Mouse (Mus musculus) cerebellum, postnatal 4 days (tissue): ENCODE measurements at regions not wholly inside any gene's neighbourhood (a gene's known extent, or its start where the extent isn't known, plus 50 kb on each side); places are given as distances from the start of the nearest gene placed in this dataset.

ENCODE experiments used
- DNase-seq, 2 experiments: peaks; one replicate each; pipeline ENCODE4 v3.0.0; 2022; ENCODE audit warnings: low spot score in 2 of 2, mixed read lengths in 1 of 2

- no peak for DNase-seq
These were observed 197.8 kb downstream of the Hs3st1 start for GRCm38 (mm10) chr5:39557376-39558001.

DNA sequence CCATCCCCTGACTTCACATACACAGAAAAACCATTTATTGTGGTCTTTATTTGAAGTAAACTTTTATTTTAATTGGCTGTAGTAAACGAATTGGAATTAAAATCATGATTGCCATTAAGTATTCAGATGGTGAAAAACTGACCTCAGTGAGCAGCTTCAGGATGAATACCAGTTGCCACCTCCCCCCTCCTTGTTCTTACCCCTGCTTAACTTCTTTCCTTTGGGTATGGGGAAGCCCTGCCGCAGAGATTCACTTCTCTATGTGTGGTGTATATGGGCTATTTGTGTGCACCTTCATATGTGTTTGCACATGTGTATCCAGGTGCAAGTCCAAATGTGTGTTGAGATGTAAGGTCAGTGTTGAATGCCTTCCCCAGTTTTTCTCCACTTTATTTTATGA is 218.2 kb downstream of the Hs3st1 start:
- no peak for DNase-seq

DNA sequence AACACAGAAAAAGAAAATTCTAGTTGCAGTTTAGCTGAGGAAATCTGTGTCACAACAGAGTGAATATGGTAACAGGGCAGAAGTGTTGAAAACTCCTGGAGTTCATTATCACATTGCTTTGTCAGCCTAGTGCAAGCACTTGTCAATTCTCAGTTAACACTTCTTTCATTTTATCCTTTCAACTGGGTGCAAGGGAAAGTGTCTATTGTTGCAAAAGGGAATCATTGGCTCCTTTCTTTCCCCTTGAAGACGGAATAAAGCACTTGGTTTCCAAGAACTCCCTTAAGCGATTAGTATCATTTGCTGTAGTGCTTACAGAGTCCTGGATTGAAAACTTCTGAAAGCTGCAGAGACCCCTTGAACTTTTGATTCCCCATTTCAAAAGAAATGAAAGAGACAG is 218.9 kb downstream of the Hs3st1 start:
- DNase-seq, result no peak

DNA sequence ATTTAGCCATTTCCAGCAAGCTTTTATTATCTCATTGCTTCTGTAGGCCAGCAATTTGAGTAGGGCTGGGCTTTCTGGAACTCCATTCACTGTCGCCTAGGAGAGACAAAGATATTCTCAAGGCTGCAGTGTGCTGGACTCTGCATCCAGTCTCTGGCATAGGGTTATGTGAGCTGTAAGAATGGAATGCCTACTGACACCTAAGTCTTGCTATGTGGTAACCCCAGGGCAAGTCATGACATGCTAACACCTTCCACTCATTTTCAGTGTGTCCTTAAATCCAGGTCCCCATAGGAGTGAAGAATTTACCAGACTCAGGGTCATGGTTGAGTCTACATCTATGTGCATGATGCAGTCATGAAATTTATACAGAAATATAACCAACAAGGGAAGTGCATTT is 245.0 kb downstream of the Hs3st1 start:
- no peak for DNase-seq

- no peak for DNase-seq
These were observed 272.5 kb downstream of the Hs3st1 start for GRCm38 (mm10) chr5:39482756-39483155.

GRCm38 (mm10) chr5:39458116-39458525 is 297.2 kb downstream of the Hs3st1 start:
- DNase-seq, result no peak

DNA sequence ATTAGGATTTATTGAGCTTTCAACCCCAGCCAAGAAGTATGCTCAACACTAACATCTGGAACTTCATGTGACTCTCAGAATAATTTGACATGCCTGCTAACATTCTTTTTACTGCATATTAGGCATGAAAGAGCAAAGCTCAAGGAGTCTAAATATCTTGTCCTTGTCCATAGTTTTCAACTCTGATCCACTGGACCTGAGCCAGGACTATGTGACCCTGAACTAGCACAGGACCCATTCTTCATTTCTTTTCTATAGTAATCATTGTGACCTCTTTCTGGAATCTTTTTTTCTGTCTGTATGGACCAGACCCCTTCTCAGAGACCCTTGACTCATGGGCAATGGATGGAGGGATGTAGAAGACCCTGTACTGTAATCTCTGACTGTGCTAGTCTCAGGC is 301.6 kb downstream of the Hs3st1 start:
- no peak for DNase-seq

DNA sequence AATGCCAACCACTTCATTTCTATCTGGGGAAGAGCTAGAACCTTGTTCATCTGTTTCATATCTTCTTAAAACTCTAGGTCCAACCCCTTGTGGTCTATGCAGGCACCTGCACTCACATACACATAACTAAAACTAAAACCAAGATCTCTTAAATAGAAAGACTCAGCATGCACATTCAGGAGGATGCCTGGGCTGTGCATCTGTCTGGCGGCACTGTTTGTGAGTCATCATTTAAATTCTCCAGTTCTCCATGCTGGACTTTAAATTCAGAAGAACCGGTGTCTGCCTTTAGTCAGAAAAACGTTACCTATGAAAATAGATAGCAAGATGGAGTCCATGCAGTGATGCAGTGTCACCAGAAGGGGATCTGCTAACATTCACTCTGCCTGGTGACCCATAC is 314.5 kb downstream of the Hs3st1 start:
- DNase-seq, result no peak

DNA sequence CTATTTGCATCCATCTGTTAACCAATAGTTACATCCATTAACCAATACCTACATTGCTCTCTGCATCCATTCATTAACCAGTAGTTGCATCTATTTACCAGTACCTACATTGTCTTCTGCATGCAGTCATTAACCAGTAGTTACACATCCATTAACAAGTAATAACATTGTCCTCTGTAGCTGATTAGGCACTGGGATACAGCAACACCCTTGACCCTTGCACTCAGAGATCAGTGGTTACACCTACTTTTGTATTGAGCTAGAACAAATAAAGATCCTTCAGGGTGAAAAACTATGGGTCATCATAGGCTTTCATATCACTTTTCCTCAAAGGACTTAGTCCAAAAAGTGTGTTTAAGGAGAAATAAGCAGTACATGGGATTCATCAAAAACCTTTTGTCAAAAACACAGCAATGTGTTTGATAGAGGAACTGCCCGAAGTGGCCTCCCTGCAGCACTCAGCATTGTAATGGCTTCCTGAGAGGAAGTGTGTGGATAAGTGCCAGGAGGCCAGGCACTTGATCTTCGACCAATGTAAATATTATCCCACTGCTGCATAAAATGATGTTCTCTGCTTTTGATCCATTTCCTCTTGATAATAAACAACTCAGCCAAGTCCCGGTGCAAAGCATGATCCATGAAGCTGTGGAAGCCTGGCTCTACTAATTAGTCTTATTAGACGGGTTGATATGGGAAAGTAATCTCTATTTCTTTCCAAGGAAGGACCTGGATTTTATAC is 317.6 kb downstream of the Hs3st1 start:
- no peak for DNase-seq

GRCm38 (mm10) chr5:39426053-39426452 is 329.2 kb downstream of the Hs3st1 start:
- DNase-seq, result no peak

DNA sequence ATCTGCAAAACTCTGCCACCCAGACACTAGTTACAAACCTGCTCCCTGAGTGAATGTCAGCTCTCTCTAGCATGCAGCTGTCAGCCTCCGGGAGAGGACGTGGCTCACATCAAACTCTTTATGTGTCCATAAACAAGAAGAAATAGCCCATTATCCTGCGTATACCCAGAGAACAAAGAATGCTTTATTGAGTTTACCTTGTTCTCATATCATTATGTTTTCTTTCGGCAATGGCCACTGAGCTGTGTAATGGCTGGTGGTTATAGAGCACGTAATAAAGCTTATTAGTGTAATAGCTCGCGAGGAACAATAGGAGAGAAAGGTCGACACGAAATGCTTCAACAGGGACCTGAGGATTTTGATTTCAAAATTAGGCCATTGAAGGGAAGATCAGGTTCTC is 331.6 kb downstream of the Hs3st1 start:
- no peak for DNase-seq

GRCm38 (mm10) chr5:39418795-39419194 is 336.5 kb downstream of the Hs3st1 start:
- DNase-seq, result peak in 1 of 2 experiments; percentile 9

DNA sequence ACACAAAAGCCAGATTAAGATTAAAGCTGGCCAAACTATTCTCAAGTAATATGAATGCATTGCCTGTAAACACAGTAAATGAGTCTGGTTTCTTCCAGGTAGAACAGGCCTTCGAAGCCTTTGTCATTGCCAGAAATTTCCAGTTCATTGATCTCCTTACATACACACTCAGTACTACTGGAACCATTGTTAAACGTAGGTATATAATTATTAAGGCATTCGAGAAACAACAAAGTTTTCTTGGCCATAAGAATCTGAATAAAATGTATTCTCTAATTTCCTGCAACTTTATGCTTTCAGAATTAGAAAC is 337.5 kb downstream of the Hs3st1 start:
- DNase-seq, result no peak

GRCm38 (mm10) chr5:39417121-39417844 is 338.0 kb downstream of the Hs3st1 start:
- no peak for DNase-seq

DNA sequence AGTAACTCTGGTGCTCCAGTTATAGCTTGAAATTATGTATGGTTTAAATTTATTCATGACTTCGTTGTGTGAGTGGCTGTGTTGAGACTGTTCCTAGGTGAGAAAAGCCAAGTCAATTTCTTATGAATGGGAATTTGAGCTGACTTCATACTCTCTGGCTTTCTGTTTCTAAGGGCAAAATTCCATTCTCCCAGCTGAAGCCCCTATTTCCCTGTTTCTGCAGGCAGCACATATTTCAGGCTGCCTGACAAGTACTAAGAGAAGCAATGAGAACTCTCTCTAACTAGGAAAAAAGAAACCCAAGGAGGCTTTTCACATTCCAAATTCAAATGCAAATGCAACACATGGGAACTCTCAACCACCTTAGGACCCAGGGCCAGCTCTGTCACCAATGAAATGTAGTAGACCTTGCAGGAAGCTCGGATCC is 338.7 kb downstream of the Hs3st1 start:
- DNase-seq, result no peak

- DNase-seq, result no peak
These were observed 342.5 kb downstream of the Hs3st1 start for GRCm38 (mm10) chr5:39412756-39413155.

GRCm38 (mm10) chr5:39390391-39390987 is 364.8 kb downstream of the Hs3st1 start:
- no peak for DNase-seq

- DNase-seq, result no peak
These were observed 370.9 kb downstream of the Hs3st1 start for GRCm38 (mm10) chr5:39384410-39384809.

DNA sequence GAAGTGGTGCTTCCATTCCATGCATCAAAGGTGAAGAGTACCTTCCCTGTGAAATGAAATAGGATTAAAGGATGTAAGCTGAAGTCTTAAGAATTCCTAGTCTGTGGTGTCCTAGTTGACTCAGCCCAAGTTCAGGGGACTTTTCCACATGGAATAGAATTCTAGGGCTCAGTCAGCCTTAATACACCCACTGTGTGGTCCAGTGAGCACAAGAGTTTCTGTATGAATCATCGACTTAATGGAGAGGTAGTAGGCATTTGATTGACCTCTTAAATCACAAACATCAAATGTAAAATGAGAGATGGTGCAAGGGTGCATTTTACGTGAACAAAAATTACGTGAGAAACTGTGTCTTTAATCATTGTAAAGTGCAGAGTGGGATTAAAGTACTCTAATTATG is 381.1 kb downstream of the Hs3st1 start:
- no peak for DNase-seq

DNA sequence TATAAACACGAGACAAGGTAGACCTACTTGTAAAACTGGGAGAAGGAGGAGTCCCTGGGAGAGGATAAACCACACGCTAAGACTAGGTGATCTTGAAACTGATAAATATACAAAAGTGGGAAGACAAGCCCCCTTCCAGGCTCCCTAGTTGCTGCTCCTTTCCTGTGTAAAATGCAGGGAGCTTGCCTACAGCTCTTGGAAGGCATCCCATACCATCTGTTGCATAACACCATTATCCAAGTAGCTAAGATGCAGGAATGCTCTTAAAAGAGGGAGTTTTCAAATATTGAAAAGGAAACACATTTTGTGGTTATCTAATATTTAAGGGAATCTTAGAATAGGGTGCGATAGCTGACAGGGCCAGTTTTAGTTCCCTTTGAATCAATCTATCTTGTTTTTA is 406.6 kb downstream of the Hs3st1 start:
- no peak for DNase-seq

DNA sequence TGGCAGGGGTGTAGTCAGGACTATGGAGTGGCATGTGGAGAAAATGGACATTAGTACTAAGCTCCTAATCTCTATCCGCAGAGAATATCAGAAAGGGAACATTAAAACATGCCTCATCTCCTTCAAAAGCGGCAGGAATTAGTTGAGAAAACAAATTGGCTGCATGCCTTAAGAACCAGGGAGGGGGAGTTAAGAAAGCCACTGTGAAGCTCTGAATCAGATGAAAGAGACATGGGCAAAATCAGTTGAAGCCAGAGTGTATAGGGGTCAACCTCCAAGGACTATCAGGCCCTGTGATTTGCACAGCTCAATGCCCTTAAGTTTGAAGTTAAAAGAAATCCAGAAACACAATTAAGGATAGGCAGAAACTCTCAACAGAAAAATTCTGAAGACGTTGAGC is 408.3 kb downstream of the Hs3st1 start:
- no peak for DNase-seq

- no peak for DNase-seq
These were observed 417.4 kb downstream of the Hs3st1 start for GRCm38 (mm10) chr5:39337917-39338316.
